Mouse (Mus musculus) neural tube, embryonic 15.5 days (tissue): ENCODE measurements around the gene Trim80. TPM values are rescaled to one million over a fixed set of nuclear protein-coding genes. Genes with fewer than 3 reads are reported as not detected.
"Not testable (repeated sequence)": the region's sequence is repeated elsewhere in the genome, so short reads cannot be mapped to it uniquely, and the experiment has no call there.

Experiments used
- ATAC-seq: fragments of 200-750 bp; cut with Nextera tagmentation; 2 replicates; pipeline ENCODE4 v1.8.0; 2017; ENCODE audit warnings: mild to moderate bottlenecking, moderate TSS enrichment, moderate library complexity; ENCODE audit not compliant: low FRiP score
- H3K27ac ChIP-seq: fragments of 300-500 bp; sonication (generic); replicated peaks from 2 replicates; pipeline ENCODE4 v1.5.1; 2015; ENCODE audit warnings: mild to moderate bottlenecking, inconsistent platforms
- H3K27me3 ChIP-seq: fragments of 300-500 bp; sonication (generic); replicated peaks from 2 replicates; pipeline ENCODE4 v1.6.1; 2015; ENCODE audit warnings: inconsistent platforms
- H3K36me3 ChIP-seq: fragments of 300-500 bp; sonication (generic); 2 replicates; pipeline ENCODE4 v1.6.1; 2015; ENCODE audit warnings: inconsistent platforms
- H3K4me1 ChIP-seq: fragments of 300-500 bp; sonication (generic); 2 replicates; pipeline ENCODE4 v1.6.1; 2015; ENCODE audit warnings: inconsistent platforms
- H3K4me2 ChIP-seq: fragments of 300-500 bp; sonication (generic); 2 replicates; pipeline ENCODE4 v1.6.1; 2015; ENCODE audit warnings: inconsistent platforms, mild to moderate bottlenecking, moderate library complexity
- H3K4me3 ChIP-seq: fragments of 300-500 bp; sonication (generic); replicated peaks from 2 replicates; pipeline ENCODE4 v1.5.1; 2015; ENCODE audit warnings: mild to moderate bottlenecking, inconsistent platforms
- H3K9ac ChIP-seq: fragments of 300-500 bp; sonication (generic); replicated peaks from 2 replicates; pipeline ENCODE4 v1.6.1; 2015; ENCODE audit warnings: mild to moderate bottlenecking, inconsistent platforms
- H3K9me3 ChIP-seq: fragments of 300-500 bp; sonication (generic); replicated peaks from 2 replicates; pipeline ENCODE4 v1.6.1; 2016; ENCODE audit warnings: inconsistent platforms
- WGBS: fragments of 180-500 bp; shearing (Covaris S2); methylation state at CpG from one replicate; pipeline ENCODE4 v1.1.7; 2015; ENCODE audit warnings: mixed read lengths; 5-methylcytosine and 5-hydroxymethylcytosine counted together
- polyA plus RNA-seq: library from polyadenylated mRNA; unstranded; fragments of >200 nt; fragmentation: Nextera tagmentation; extraction: Ambion mirVana; gene quantifications from 2 replicates; pipeline ENCODE4 v1.2.1, GENCODE M21; 2015

Trim80 gene
- polyA plus RNA-seq, 1 experiment from 2014 or later = 0.10 TPM

GRCm38 (mm10) chr11:115452281-115452860 is 12.0 kb downstream of the Trim80 start:
- Histone ChIP-seq H3K9ac (no peak overlapping the region), H3K4me2 (no peak overlapping the region), H3K4me1 (no peaks in the 10 kb centered on the region), H3K36me3 (no peaks in the 10 kb centered on the region), H3K9me3 (no peaks in the 10 kb centered on the region), H3K27ac (no peak overlapping the region), H3K4me3 (no peak overlapping the region), H3K27me3 (no peaks in the 10 kb centered on the region)
- WGBS = 80% methylated on average over 7 of the region's 7 CpGs
- no peak for ATAC-seq

- no peak for ATAC-seq
- no peak overlapping the region for H3K4me2 ChIP-seq
- no peaks in the 10 kb centered on the region for H3K27me3 ChIP-seq
- no peaks in the 10 kb centered on the region for H3K36me3 ChIP-seq
- 81% methylated on average over 4 of the region's 4 CpGs for WGBS
- no peak overlapping the region for H3K9ac ChIP-seq
- no peaks in the 10 kb centered on the region for H3K9me3 ChIP-seq
- no peak overlapping the region for H3K4me3 ChIP-seq
- no peak overlapping the region for H3K27ac ChIP-seq
- no peaks in the 10 kb centered on the region for H3K4me1 ChIP-seq
These were observed 13.0 kb downstream of the Trim80 start for GRCm38 (mm10) chr11:115453306-115453705.

DNA sequence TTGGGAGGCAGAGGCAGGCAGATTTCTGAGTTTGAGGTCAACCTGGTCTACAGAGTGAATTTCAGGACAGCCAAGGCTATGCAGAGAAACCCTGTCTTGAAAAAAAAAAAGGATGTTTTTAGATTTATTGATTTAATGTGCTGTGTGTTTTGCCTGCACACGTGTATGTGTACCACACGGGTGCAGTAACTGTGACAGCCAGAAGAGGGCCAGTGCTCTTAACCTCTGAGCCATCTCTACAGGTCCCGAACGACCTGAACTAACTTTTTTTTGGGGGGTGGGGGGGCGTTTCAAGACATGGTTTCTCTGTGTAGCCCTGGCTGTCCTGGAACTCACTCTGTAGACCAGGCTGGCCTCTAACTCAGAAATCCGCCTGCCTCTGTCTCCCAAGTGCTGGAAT is 14.5 kb downstream of the Trim80 start:
- H3K4me1 ChIP-seq, H3K27ac ChIP-seq, H3K27me3 ChIP-seq, H3K36me3 ChIP-seq, H3K4me2 ChIP-seq, H3K9ac ChIP-seq, H3K9me3 ChIP-seq, ATAC-seq, H3K4me3 ChIP-seq: not testable (repeated sequence)
- 90% methylated on average over 6 of the region's 6 CpGs for WGBS

DNA sequence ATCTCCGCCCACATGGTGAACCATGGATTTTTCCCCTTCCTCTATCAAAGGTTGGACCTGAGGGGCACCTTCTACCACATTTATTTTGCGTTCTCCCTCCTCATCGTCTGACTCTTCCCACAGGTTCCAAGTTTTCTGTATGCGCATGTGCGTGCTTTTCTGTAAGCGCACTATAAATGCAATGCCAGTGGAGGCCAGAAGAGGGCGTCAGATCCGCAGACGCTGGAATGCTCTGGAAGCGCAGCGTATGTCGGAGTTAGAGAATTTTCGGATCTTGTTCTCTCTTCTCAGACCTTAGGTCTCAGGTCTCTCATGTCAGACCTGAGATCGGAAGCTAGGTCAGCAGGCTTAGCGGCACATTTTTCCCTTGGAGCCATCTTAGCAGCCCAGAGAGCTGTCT is 15.3 kb downstream of the Trim80 start:
- H3K27ac ChIP-seq = no peak overlapping the region
- 91% methylated on average over 15 of the region's 15 CpGs for WGBS
- H3K9me3 ChIP-seq = no peaks in the 10 kb centered on the region
- no peak overlapping the region for H3K4me3 ChIP-seq
- H3K4me2 ChIP-seq = no peak overlapping the region
- H3K27me3 ChIP-seq = no peaks in the 10 kb centered on the region
- no peak for ATAC-seq
- no peak overlapping the region for H3K9ac ChIP-seq
- no peaks in the 10 kb centered on the region for H3K4me1 ChIP-seq
- H3K36me3 ChIP-seq = no peaks in the 10 kb centered on the region

- Histone ChIP-seq H3K4me2 (no peak overlapping the region), H3K9ac (no peak overlapping the region), H3K9me3 (no peaks in the 10 kb centered on the region), H3K36me3 (no peaks in the 10 kb centered on the region), H3K27me3 (no peaks in the 10 kb centered on the region), H3K4me3 (no peak overlapping the region), H3K4me1 (no peaks in the 10 kb centered on the region), H3K27ac (no peak overlapping the region)
- ATAC-seq = no peak
- WGBS = 94% methylated on average over 5 of the region's 5 CpGs
These were observed 15.8 kb downstream of the Trim80 start for GRCm38 (mm10) chr11:115456182-115456581.

GRCm38 (mm10) chr11:115457405-115457804 is 17.1 kb downstream of the Trim80 start:
- ATAC-seq = no peak
- Histone ChIP-seq H3K4me1 (no peaks in the 10 kb centered on the region), H3K4me3 (no peak overlapping the region), H3K36me3 (no peaks in the 10 kb centered on the region), H3K9ac (no peak overlapping the region), H3K9me3 (no peaks in the 10 kb centered on the region), H3K27me3 (no peaks in the 10 kb centered on the region), H3K27ac (no peak overlapping the region), H3K4me2 (no peak overlapping the region)
- 47% methylated on average over 6 of the region's 6 CpGs for WGBS

- no peak overlapping the region for H3K4me2 ChIP-seq
- H3K9ac ChIP-seq = no peak overlapping the region
- H3K27me3 ChIP-seq = no peaks in the 10 kb centered on the region
- no peaks in the 10 kb centered on the region for H3K9me3 ChIP-seq
- H3K27ac ChIP-seq = no peak overlapping the region
- H3K36me3 ChIP-seq = no peaks in the 10 kb centered on the region
- no peak overlapping the region for H3K4me3 ChIP-seq
- 26% methylated on average over 8 of the region's 8 CpGs for WGBS
- no peaks in the 10 kb centered on the region for H3K4me1 ChIP-seq
- no peak for ATAC-seq
These were observed 20.6 kb downstream of the Trim80 start for GRCm38 (mm10) chr11:115460976-115461375.

DNA sequence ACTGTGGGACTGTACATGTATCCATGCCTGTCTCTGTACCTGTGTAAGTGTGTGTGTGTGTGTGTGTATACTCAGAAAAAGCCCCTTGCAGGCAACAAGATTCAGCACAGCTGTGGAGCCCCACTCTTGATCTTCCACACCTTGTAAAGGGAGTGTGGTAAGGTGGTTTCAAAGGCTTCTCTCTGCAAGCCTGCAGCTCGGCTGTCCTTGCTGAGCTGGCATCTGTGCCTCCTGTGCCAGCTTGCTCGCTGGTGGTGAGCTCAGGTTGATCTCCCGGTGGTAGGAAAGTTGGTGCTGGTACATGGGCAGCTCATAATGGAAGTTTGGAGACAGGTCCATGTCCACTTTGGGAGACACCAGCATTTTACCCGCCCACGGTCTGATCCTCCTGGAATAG is 21.5 kb downstream of the Trim80 start:
- WGBS = 84% methylated on average over 5 of the region's 5 CpGs
- H3K4me2 ChIP-seq = no peak overlapping the region
- H3K27ac ChIP-seq = no peak overlapping the region
- H3K27me3 ChIP-seq = no peaks in the 10 kb centered on the region
- H3K9ac ChIP-seq = no peak overlapping the region
- H3K9me3 ChIP-seq = no peaks in the 10 kb centered on the region
- H3K4me3 ChIP-seq = no peak overlapping the region
- no peak for ATAC-seq
- no peaks in the 10 kb centered on the region for H3K36me3 ChIP-seq
- no peaks in the 10 kb centered on the region for H3K4me1 ChIP-seq

DNA sequence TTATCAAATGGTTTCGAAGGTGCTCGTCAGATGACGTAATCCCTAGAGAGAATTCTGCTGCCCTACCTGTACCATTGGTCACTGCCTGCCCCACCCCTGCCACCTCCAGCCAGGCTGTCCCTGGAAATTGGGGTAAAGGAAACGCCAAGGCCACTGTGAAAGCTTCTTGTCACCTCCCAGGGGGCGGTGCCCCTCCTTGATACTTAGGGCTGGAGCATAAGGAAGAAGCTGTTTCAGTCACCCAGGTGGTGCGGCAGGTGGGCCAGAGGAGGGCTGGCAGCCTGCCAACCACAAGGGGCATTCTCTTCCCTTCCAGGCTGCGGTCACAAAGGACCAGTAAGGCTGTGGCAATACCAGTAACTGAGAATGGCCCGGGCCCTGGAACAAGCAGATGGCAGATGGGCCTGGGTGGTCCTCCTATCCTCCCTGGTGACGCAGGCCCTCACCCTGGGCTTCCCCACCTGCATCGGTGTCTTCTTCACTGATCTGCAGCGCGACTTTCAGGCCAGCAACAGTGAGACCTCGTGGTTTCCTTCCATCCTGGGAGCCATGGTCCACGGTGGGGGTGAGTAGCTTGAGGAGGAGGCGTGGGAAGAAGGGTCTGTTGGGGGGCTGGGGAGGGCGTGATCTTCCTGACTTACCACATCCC is 22.0 kb downstream of the Trim80 start, which contains the start of gene Slc16a5:
Gene Slc16a5, plus strand, starts transcription at position 232 of the 649 bp plus-strand sequence.
- 0 out of 2 replicates have a peak within 1 kb of the TSS, but pooled peaks have one; percentile 7 for H3K9ac ChIP-seq
- WGBS = 73% methylated on average over 16 of the region's 16 CpGs
- no peak within 1 kb of the TSS for H3K27ac ChIP-seq
- 0 out of 2 replicates have a peak, but pooled peaks cover 1% of the 10 kb centered on the region for H3K4me1 ChIP-seq
- no peaks in the 10 kb centered on the region for H3K27me3 ChIP-seq
- no peaks in the 10 kb centered on the region for H3K36me3 ChIP-seq
- H3K4me3 ChIP-seq = no peak within 1 kb of the TSS
- ATAC-seq = no peak
- H3K9me3 ChIP-seq = no peaks in the 10 kb centered on the region
- H3K4me2 ChIP-seq = no peak within 1 kb of the TSS

GRCm38 (mm10) chr11:115463397-115463796 is 23.1 kb downstream of the Trim80 start:
- ATAC-seq = no peak
- Histone ChIP-seq H3K9me3 (no peaks in the 10 kb centered on the region), H3K27ac (no peak overlapping the region), H3K36me3 (no peaks in the 10 kb centered on the region), H3K27me3 (no peaks in the 10 kb centered on the region), H3K4me2 (no peak overlapping the region), H3K9ac (no peak overlapping the region), H3K4me1 (0 out of 2 replicates have a peak, but pooled peaks cover 3% of the 10 kb centered on the region), H3K4me3 (no peak overlapping the region)
- WGBS = 78% methylated on average over 11 of the region's 11 CpGs

DNA sequence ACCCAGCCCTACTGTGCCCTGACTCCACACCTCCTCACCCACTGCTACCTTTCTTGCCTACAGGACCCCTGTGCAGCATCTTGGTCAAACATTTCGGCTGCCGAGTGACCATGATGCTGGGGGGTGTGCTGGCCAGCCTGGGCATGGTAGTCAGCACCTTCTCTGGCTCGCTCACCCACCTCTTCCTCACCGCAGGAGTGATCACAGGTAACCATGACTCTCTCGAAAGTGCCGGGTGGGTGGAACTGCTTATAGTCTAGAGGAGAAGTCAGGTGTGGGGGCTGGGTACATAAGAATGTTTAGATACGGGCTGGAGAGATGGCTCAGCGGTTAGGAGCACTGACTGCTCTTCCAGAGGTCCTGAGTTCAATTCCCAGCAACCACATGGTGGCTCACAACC is 24.5 kb downstream of the Trim80 start:
- Histone ChIP-seq H3K4me3 (no peak overlapping the region), H3K4me1 (0 out of 2 replicates have a peak, but pooled peaks cover 3% of the 10 kb centered on the region), H3K27me3 (no peaks in the 10 kb centered on the region), H3K4me2 (no peak overlapping the region), H3K9me3 (no peaks in the 10 kb centered on the region), H3K36me3 (no peaks in the 10 kb centered on the region), H3K9ac (no peak overlapping the region), H3K27ac (no peak overlapping the region)
- WGBS = 87% methylated on average over 8 of the region's 8 CpGs
- no peak for ATAC-seq

- H3K4me3 ChIP-seq = no peak overlapping the region
- H3K4me1 ChIP-seq = 0 out of 2 replicates have a peak, but pooled peaks cover 3% of the 10 kb centered on the region
- no peaks in the 10 kb centered on the region for H3K9me3 ChIP-seq
- H3K9ac ChIP-seq = no peak overlapping the region
- 53% methylated on average over 4 of the region's 4 CpGs for WGBS
- no peak for ATAC-seq
- no peaks in the 10 kb centered on the region for H3K27me3 ChIP-seq
- no peak overlapping the region for H3K27ac ChIP-seq
- H3K4me2 ChIP-seq = no peak overlapping the region
- no peaks in the 10 kb centered on the region for H3K36me3 ChIP-seq
These were observed 26.9 kb downstream of the Trim80 start for GRCm38 (mm10) chr11:115467217-115467618.
